Mouse (Mus musculus) limb, embryonic 14.5 days (tissue): ENCODE measurements around the gene Pnpla6. TPM values are rescaled to one million over a fixed set of nuclear protein-coding genes. Genes with fewer than 3 reads are reported as not detected.

Experiments
- ATAC-seq: fragments of 200-750 bp; cut with Nextera tagmentation; 2 replicates; pipeline ENCODE4 v1.8.0; 2017; ENCODE audit warnings: low read depth, moderate number of reproducible peaks, moderate TSS enrichment; ENCODE audit not compliant: low FRiP score
- DNase-seq: peaks from one replicate; pipeline ENCODE4 v3.0.0-alpha.2; 2015; ENCODE audit warnings: low spot score
- H3K27ac ChIP-seq: fragments of 300-500 bp; sonication (generic); replicated peaks from 2 replicates; pipeline ENCODE4 v1.5.1; 2014; ENCODE audit warnings: low read depth, mild to moderate bottlenecking, low read length, moderate library complexity, mixed read lengths
- H3K27me3 ChIP-seq: fragments of 300-500 bp; sonication (generic); 2 replicates; pipeline ENCODE4 v1.6.1; 2014; ENCODE audit warnings: low read length, mixed read lengths; ENCODE audit not compliant: control insufficient read depth, insufficient read depth
- H3K36me3 ChIP-seq: fragments of 300-500 bp; sonication (generic); 2 replicates; pipeline ENCODE4 v1.6.1; 2014; ENCODE audit warnings: mild to moderate bottlenecking, low read length, moderate library complexity, mixed read lengths; ENCODE audit not compliant: control insufficient read depth, insufficient read depth
- H3K4me1 ChIP-seq: fragments of 300-500 bp; sonication (generic); 2 replicates; pipeline ENCODE4 v1.6.1; 2014; ENCODE audit warnings: antibody characterized with exemption, low read length, mixed read lengths; ENCODE audit not compliant: control insufficient read depth, insufficient read depth
- H3K4me2 ChIP-seq: fragments of 300-500 bp; sonication (generic); replicated peaks from 2 replicates; pipeline ENCODE4 v1.6.1; 2014; ENCODE audit warnings: low read depth, mild to moderate bottlenecking, low read length, moderate library complexity; ENCODE audit not compliant: severe bottlenecking
- H3K4me3 ChIP-seq: fragments of 300-500 bp; sonication (generic); replicated peaks from 2 replicates; pipeline ENCODE4 v1.5.1; 2014; ENCODE audit warnings: low read length
- H3K9ac ChIP-seq: fragments of 300-500 bp; sonication (generic); 2 replicates; pipeline ENCODE4 v1.6.1; 2014; ENCODE audit warnings: mild to moderate bottlenecking, low read depth, low read length, moderate library complexity; ENCODE audit not compliant: severe bottlenecking
- H3K9me3 ChIP-seq: fragments of 300-500 bp; sonication (generic); 2 replicates; pipeline ENCODE4 v1.6.1; 2016; ENCODE audit warnings: low read length; ENCODE audit not compliant: control insufficient read depth
- POLR2A ChIP-seq: fragments of 200-500 bp; IDR thresholded peaks from 2 replicates; pipeline ENCODE4 v1.8.0; 2012; ENCODE audit warnings: inconsistent platforms, mild to moderate bottlenecking, moderate library complexity, borderline replicate concordance; ENCODE audit not compliant: insufficient read depth, insufficient read length; ENCODE audit errors: extremely low read depth
- WGBS: fragments of 180-500 bp; shearing (Covaris S2); extraction: QIAGEN DNeasy Blood & Tissue Kit; methylation state at CpG from one replicate; pipeline ENCODE4 v1.1.7; 2014; 5-methylcytosine and 5-hydroxymethylcytosine counted together
- polyA plus RNA-seq, 2 experiments: library from polyadenylated mRNA; depleted of rRNA in 1 of 2; stranded (reverse) in 1 of 2; unstranded in 1 of 2; fragments of >200 nt; fragmentation: Nextera tagmentation in 1 of 2; extraction: Ambion mirVana in 1 of 2; gene quantifications; 2 replicates each; pipeline versions ENCODE4 v1.2.1 to v1.2.3; 2012 to 2014

Gene Pnpla6
- polyA plus RNA-seq, 2 experiments, result 18.8 to 51.8 TPM

- DNase-seq (no peak), ATAC-seq (no peak)
- H3K4me2 ChIP-seq, result no peak within 1 kb of the TSS
- H3K36me3 ChIP-seq, result no peaks in the 10 kb centered on the region
- H3K9ac ChIP-seq, result no peak within 1 kb of the TSS
- H3K4me1 ChIP-seq, result no peaks in the 10 kb centered on the region
- H3K4me3 ChIP-seq, result no peak within 1 kb of the TSS
- WGBS, result 5% methylated on average over 12 of the region's 12 CpGs
- no peaks in the 10 kb centered on the region for H3K9me3 ChIP-seq
- TF ChIP-seq POLR2A, result no peak
- H3K27me3 ChIP-seq, result no peaks in the 10 kb centered on the region
- no peak within 1 kb of the TSS for H3K27ac ChIP-seq
These were observed 52.6 kb downstream of the Pnpla6 start, which contains the start of gene C330021F23Rik for GRCm38 (mm10) chr8:3567641-3568371. Gene C330021F23Rik, plus strand, starts transcription at chr8:3567990.

GRCm38 (mm10) chr8:3568378-3568777 lies 53.2 kb downstream of the Pnpla6 start:
- H3K27ac ChIP-seq, result no peak overlapping the region
- H3K9me3 ChIP-seq, result no peaks in the 10 kb centered on the region
- ATAC-seq (no peak), DNase-seq (no peak)
- H3K4me2 ChIP-seq, result no peak overlapping the region
- no peak overlapping the region for H3K4me3 ChIP-seq
- no peaks in the 10 kb centered on the region for H3K36me3 ChIP-seq
- no peaks in the 10 kb centered on the region for H3K4me1 ChIP-seq
- no peaks in the 10 kb centered on the region for H3K27me3 ChIP-seq
- H3K9ac ChIP-seq, result no peak overlapping the region
- 13% methylated on average over 7 of the region's 7 CpGs for WGBS
- no peak for TF ChIP-seq POLR2A

- no peak for TF ChIP-seq POLR2A
- ATAC-seq, result no peak
- Histone ChIP-seq H3K9me3 (no peaks in the 10 kb centered on the region), H3K4me1 (no peaks in the 10 kb centered on the region), H3K9ac (no peak overlapping the region), H3K27ac (no peak overlapping the region), H3K27me3 (no peaks in the 10 kb centered on the region), H3K4me3 (no peak overlapping the region), H3K4me2 (no peak overlapping the region), H3K36me3 (no peaks in the 10 kb centered on the region)
- DNase-seq, result no peak
- 90% methylated on average over 5 of the region's 5 CpGs for WGBS
These were observed 54.6 kb downstream of the Pnpla6 start for GRCm38 (mm10) chr8:3569784-3570183.

DNA sequence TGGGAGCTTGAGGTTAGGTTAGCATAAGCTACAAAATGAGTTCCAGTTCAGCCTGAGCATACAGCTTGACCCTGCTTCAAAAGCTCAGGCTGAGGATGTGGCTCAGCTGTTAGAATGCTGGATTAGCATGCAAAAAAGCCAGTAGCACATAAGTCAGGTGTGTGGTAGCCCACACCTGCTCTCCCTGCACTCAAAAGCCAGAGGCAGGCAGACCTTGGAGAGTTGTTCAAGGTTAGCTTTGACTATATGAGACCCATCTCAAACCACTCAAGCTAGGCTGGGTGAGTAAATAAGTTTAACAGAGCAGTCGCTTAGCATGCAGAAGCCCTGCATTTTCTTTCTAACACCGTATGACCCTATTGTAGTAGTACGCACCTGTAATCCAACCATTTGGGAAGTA lies 59.4 kb downstream of the Pnpla6 start:
- Histone ChIP-seq H3K36me3 (no peaks in the 10 kb centered on the region), H3K9ac (no peak overlapping the region), H3K9me3 (no peaks in the 10 kb centered on the region), H3K27ac (no peak overlapping the region), H3K4me3 (no peak overlapping the region), H3K27me3 (no peaks in the 10 kb centered on the region), H3K4me2 (no peak overlapping the region), H3K4me1 (peaks cover 3% of the 10 kb centered on the region; the same call in 1 of the 2 replicates)
- ATAC-seq, result no peak
- no peak for DNase-seq
- 96% methylated on average over 3 of the region's 3 CpGs for WGBS
- TF ChIP-seq POLR2A, result no peak

- H3K9ac ChIP-seq, result no peak overlapping the region
- no peaks in the 10 kb centered on the region for H3K27me3 ChIP-seq
- DNase-seq, result no peak
- 65% methylated on average over 15 of the region's 15 CpGs for WGBS
- no peak for TF ChIP-seq POLR2A
- no peak overlapping the region for H3K27ac ChIP-seq
- no peaks in the 10 kb centered on the region for H3K36me3 ChIP-seq
- peaks cover 3% of the 10 kb centered on the region; the same call in 1 of the 2 replicates for H3K4me1 ChIP-seq
- no peak overlapping the region for H3K4me2 ChIP-seq
- H3K9me3 ChIP-seq, result no peaks in the 10 kb centered on the region
- no peak for ATAC-seq
- no peak overlapping the region for H3K4me3 ChIP-seq
These were observed 61.2 kb downstream of the Pnpla6 start for GRCm38 (mm10) chr8:3576211-3576960.
